Mouse (Mus musculus) splenic B cell, adult 2 months (primary cell): ENCODE data around the gene Nudt21.

Source experiments
- DNase-seq: peaks from one replicate; pipeline ENCODE4 v3.0.0-alpha.2; 2011; ENCODE audit warnings: low read depth, low spot score
- H3K27me3 ChIP-seq: 2 replicates; pipeline ENCODE4 v1.6.1; 2012; ENCODE audit warnings: mild to moderate bottlenecking, low read length, moderate library complexity, mixed read lengths; ENCODE audit not compliant: control insufficient read depth, poor library complexity, insufficient read depth, severe bottlenecking
- H3K36me3 ChIP-seq: 2 replicates; pipeline ENCODE4 v1.6.1; 2012; ENCODE audit warnings: mild to moderate bottlenecking, low read length, moderate library complexity, mixed read lengths; ENCODE audit not compliant: control insufficient read depth, poor library complexity, insufficient read depth, severe bottlenecking

The Nudt21 gene

DNA sequence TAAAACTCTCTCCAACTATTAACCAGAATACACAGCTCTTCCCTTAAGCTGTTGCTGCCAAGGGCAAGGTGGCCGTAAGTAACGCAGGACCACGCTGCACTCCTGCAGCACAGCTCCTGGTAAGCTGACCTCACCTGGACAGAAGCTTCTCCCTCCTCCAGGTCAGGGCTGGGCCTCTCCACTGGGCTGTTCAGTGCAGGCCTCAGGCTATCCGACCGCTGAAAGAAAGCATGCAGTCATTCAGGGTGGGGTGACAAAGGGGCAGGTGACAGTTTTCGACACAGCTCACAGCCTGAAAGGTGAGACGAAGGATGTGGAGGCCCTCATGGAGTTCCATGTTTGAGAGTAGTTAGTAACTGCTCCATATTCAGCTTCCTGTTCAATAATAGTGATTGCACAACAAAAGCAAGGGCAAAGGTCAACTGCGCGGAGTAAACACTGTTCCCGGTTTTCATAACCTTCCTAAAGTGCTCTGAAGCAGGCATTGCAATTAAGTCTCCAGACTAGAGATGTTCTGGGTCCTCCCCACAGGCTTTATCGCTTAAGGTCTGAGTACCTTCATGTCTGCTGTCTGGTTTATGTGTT is 62.1 kb downstream of the Nudt21 start:
- peaks cover 9% of the 10 kb centered on the region for H3K36me3 ChIP-seq
- no peak for DNase-seq
- H3K27me3 ChIP-seq = no peaks in the 10 kb centered on the region

DNA sequence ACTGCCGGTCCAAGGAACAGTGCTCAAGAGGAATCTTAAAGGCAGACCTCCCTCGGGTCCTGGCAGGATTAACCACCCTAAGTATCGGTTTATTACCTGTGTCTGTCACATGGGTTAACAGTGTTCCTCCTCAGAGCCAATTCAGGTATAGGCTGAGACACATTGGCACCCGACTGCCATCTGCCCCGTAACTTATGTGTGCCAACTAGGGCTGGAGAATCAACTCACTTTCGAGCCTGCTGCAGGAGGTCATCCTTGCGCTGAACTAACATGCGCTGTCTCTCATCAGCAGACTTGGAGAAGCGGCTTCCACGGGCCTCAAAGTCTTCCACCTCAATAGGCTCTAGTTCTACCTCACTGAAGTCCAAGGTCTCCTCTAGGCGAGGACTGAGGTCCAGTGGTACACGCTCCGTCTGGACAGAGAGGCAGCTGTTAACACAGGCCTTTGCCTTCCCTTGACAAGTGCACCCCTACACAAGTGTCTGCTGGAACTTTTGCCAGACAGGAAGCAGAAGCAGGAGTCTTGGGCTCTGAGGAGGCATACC is 62.9 kb downstream of the Nudt21 start:
- no peak for DNase-seq
- no peaks in the 10 kb centered on the region for H3K27me3 ChIP-seq
- peaks cover 9% of the 10 kb centered on the region for H3K36me3 ChIP-seq

- Histone ChIP-seq H3K36me3 (peaks cover 9% of the 10 kb centered on the region), H3K27me3 (no peaks in the 10 kb centered on the region)
- no peak for DNase-seq
Measured at GRCm38 (mm10) chr8:93972971-93973734, 63.7 kb downstream of the Nudt21 start.

DNA sequence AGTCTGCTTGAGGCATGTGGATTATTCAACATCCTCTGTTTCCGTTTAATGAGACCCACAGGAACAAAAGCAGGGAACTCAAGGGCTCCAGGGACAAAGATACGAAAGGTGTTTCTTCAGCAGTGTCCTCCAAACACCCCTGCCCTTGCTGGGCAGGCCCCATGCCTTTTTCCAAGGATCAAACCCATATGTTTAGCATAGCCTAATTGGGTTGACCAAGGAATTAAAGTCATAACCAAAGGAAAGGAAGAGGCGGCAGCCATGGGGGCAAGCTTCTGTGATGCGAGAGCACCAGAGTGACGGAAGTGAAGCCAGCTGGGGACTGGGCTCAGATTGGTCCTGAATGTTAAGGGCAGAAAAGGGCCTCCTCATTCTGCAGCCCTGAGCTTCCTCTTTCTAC is 64.6 kb downstream of the Nudt21 start:
- Histone ChIP-seq H3K27me3 (no peaks in the 10 kb centered on the region), H3K36me3 (peaks cover 9% of the 10 kb centered on the region)
- DNase-seq = no peak

DNA sequence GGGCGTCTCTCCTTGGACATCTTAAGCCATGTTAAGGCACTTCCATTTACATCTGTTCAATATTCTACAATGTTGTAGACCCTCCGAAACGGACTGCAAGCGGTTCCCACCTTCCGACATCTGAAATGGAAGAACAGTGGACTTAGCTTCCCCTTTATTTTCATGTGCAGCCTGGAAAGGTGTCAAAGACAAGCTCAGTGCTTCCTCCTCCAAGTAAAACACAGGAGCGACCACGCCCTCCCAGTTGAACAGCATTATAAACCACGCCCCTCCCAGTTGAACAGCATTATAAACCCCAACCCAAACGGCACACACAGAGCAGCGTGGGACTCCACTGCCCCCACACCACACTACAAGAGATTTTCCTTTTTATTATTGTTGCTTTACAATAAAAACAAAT is 65.4 kb downstream of the Nudt21 start:
- H3K36me3 ChIP-seq = peaks cover 7% of the 10 kb centered on the region
- no peaks in the 10 kb centered on the region for H3K27me3 ChIP-seq
- no peak for DNase-seq

DNA sequence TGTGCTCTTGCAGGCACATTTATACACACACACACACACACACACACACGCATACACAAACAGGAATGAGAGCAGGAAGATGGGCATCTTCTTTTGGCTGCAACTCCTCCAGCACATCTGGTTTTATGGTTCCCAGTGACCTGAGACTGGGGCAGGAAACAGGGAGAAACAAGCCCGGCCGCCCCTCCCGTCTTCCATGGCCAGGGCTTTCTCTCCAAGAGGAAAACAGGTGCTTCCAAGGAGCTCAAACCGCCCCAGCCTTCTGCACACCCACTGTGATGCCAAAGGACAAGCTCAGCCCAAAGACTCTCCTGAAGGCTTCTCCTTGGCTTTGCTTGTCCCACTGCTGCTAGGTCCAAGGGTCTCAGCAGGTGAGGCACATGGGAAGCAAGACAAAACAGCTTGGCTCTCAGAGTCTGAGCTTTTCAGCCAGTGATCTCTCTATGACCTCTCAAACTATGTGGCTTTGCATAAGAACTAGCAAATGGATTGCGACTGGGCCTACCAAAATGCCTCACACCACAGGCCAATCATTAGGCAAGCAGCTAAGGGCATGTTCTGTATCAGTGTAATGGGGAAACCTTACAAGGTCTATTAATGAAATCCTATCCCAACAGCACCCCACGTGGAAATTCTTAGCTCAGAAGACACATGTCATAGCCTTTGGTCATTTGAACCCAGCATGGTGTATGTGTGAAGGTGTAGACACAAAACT is 67.0 kb downstream of the Nudt21 start:
- Histone ChIP-seq H3K27me3 (no peaks in the 10 kb centered on the region), H3K36me3 (peaks cover 4% of the 10 kb centered on the region)
- DNase-seq = no peak

GRCm38 (mm10) chr8:93968293-93968692 is 68.5 kb downstream of the Nudt21 start:
- DNase-seq = no peak
- Histone ChIP-seq H3K27me3 (no peaks in the 10 kb centered on the region), H3K36me3 (peaks cover 4% of the 10 kb centered on the region)
